ENCODE assay signal across 22 mouse cellular contexts in genomic region chr10:19472066-19472465, GRCm38 (mm10).
DNase-seq lines count a peak whose midpoint lies in the region; ATAC-seq and TF ChIP-seq lines count a peak whose summit lies in the region.
"Had no signal": no experiment of that assay in that cellular context is flagged by ENCODE, and none has a peak within 500 bp of the region (broad histone marks: within the 10 kb centered on the region; RNA-seq: fewer than 3 reads in every experiment).

No protein-coding gene starts in this region.

- no peaks in the 10 kb centered on the region for H3K36me3 ChIP-seq in limb, embryonic 12.5 days
- H3K36me3 ChIP-seq in limb, embryonic 10.5 days: no peaks in the 10 kb centered on the region
- no peaks in the 10 kb centered on the region for H3K36me3 ChIP-seq in limb, embryonic 15.5 days
- H3K36me3 ChIP-seq: embryonic facial prominence, embryonic 12.5 days; G1E had no signal

- no peak for DNase-seq in gastrocnemius, adult 2 months
- DNase-seq in gastrocnemius, postnatal 4 days (ENCODE audit: low spot score in 2 of 2): no peak
- no peak for DNase-seq in limb, embryonic 10.5 days (ENCODE audit: low spot score)
- no peak for DNase-seq in left cerebral cortex, adult 2 months (ENCODE audit: extremely low spot score in 1 of 2, low spot score in 2 of 2)
- DNase-seq: adrenal gland, postnatal 36 days; B cell, adult 2 months; cerebellum, adult 18-20 months; gastrocnemius, postnatal 25 days; kidney, adult 18-20 months; kidney, postnatal 14 days; right cerebral cortex, adult 18-20 months; right cerebral cortex, postnatal 4 days; thymus, adult 18-20 months; thymus, postnatal 36 days had no signal

- H3K27ac ChIP-seq in gastrocnemius, adult 2 months: peak overlapping the region; percentile 61
- peak overlapping the region; percentile 73; the same call in 1 of the 2 replicates for H3K27ac ChIP-seq in limb, embryonic 12.5 days
- H3K27ac ChIP-seq in limb, embryonic 10.5 days: no peak overlapping the region
- H3K27ac ChIP-seq in embryonic fibroblast, embryonic 13.5 days (ENCODE audit: insufficient read depth, low read length): 0 out of 2 replicates have a peak overlapping the region, but pooled peaks have one; percentile 4
- no peak overlapping the region for H3K27ac ChIP-seq in limb, embryonic 15.5 days
- no peak overlapping the region for H3K27ac ChIP-seq in left cerebral cortex, adult 2 months
- H3K27ac ChIP-seq: embryonic facial prominence, embryonic 12.5 days; macrophage had no signal

- H3K4me2 ChIP-seq in limb, embryonic 12.5 days: peak overlapping the region; percentile 36
- H3K4me2 ChIP-seq in limb, embryonic 15.5 days: peak overlapping the region; percentile 20
- H3K4me2 ChIP-seq: embryonic facial prominence, embryonic 12.5 days had no signal

- peak overlapping the region; percentile 28 for H3K4me3 ChIP-seq in gastrocnemius, adult 2 months
- H3K4me3 ChIP-seq in limb, embryonic 12.5 days (replicated peaks): 0 out of 2 replicates have a peak overlapping the region, but pooled peaks have one; percentile 6
- H3K4me3 ChIP-seq in limb, embryonic 10.5 days: no peak overlapping the region
- H3K4me3 ChIP-seq in embryonic fibroblast, embryonic 13.5 days (ENCODE audit: insufficient read depth, low read length): no peak overlapping the region
- no peak overlapping the region for H3K4me3 ChIP-seq in limb, embryonic 15.5 days
- H3K4me3 ChIP-seq in left cerebral cortex, adult 2 months: no peak overlapping the region
- H3K4me3 ChIP-seq: embryonic facial prominence, embryonic 12.5 days had no signal

- WGBS in limb, embryonic 12.5 days: 25% methylated on average over 6 of the region's 6 CpGs
- WGBS in limb, embryonic 10.5 days: 48% methylated on average over 6 of the region's 6 CpGs
- 18% methylated on average over 6 of the region's 6 CpGs for WGBS in limb, embryonic 15.5 days

- TF ChIP-seq POLR2A in embryonic fibroblast, embryonic 13.5 days (IDR thresholded peaks at IDR 0.05; ENCODE audit: low read depth, low read length): no peak

- no peaks in the 10 kb centered on the region for H3K9me3 ChIP-seq in limb, embryonic 12.5 days
- H3K9me3 ChIP-seq in limb, embryonic 10.5 days (replicated peaks): no peaks in the 10 kb centered on the region
- no peaks in the 10 kb centered on the region for H3K9me3 ChIP-seq in limb, embryonic 15.5 days
- H3K9me3 ChIP-seq: embryonic facial prominence, embryonic 12.5 days; G1E had no signal

- TF ChIP-seq CTCF in gastrocnemius, adult 2 months (IDR thresholded peaks at IDR 0.05): no peak
- no peak for TF ChIP-seq CTCF in embryonic fibroblast, embryonic 13.5 days (IDR thresholded peaks at IDR 0.05; ENCODE audit: borderline replicate concordance, insufficient read depth, low read length)
- no peak for TF ChIP-seq CTCF in left cerebral cortex, adult 2 months (IDR thresholded peaks at IDR 0.05)

- intact Hi-C loops in gastrocnemius, adult 2 months (cut with DNase I): no loop called here
- intact Hi-C loops in left cerebral cortex, adult 2 months (cut with DNase I): no loop called here

- peaks cover 14% of the 10 kb centered on the region for H3K4me1 ChIP-seq in limb, embryonic 12.5 days (replicated peaks)
- peaks cover 4% of the 10 kb centered on the region; the same call in 1 of the 2 replicates for H3K4me1 ChIP-seq in limb, embryonic 10.5 days
- H3K4me1 ChIP-seq in embryonic fibroblast, embryonic 13.5 days (ENCODE audit: control insufficient read depth, insufficient read depth, low read length): no peaks in the 10 kb centered on the region
- peaks cover 12% of the 10 kb centered on the region for H3K4me1 ChIP-seq in limb, embryonic 15.5 days
- H3K4me1 ChIP-seq: embryonic facial prominence, embryonic 12.5 days had no signal

- no peak overlapping the region for H3K9ac ChIP-seq in limb, embryonic 12.5 days (replicated peaks)
- no peak overlapping the region for H3K9ac ChIP-seq in limb, embryonic 15.5 days
- H3K9ac ChIP-seq: embryonic facial prominence, embryonic 12.5 days had no signal

- H3K27me3 ChIP-seq in limb, embryonic 12.5 days: no peaks in the 10 kb centered on the region
- H3K27me3 ChIP-seq in limb, embryonic 10.5 days (ENCODE audit: low read depth, poor library complexity, severe bottlenecking): no peaks in the 10 kb centered on the region
- H3K27me3 ChIP-seq in limb, embryonic 15.5 days: no peaks in the 10 kb centered on the region
- H3K27me3 ChIP-seq: CH12.LX; embryonic facial prominence, embryonic 12.5 days; Patski had no signal

- ATAC-seq in limb, embryonic 12.5 days (ENCODE audit: insufficient number of reproducible peaks, insufficient read depth, low FRiP score, low TSS enrichment, low read depth): no peak
- no peak for ATAC-seq in limb, embryonic 15.5 days (ENCODE audit: insufficient number of reproducible peaks, low FRiP score, low TSS enrichment, low read depth)
- ATAC-seq: Patski had no signal

Comparison
In these comparisons a context has a peak if more than half of its experiments do, and no peak if none do; other contexts are left out.
1. H3K27ac ChIP-seq: peak in gastrocnemius, adult 2 months (single experiment), limb, embryonic 12.5 days (single experiment) and embryonic fibroblast, embryonic 13.5 days (single experiment); none in limb, embryonic 10.5 days (single experiment), limb, embryonic 15.5 days (single experiment) and left cerebral cortex, adult 2 months (single experiment).
2. H3K4me3 ChIP-seq: peak in gastrocnemius, adult 2 months (single experiment) and limb, embryonic 12.5 days (single experiment); none in limb, embryonic 10.5 days (single experiment), embryonic fibroblast, embryonic 13.5 days (single experiment), limb, embryonic 15.5 days (single experiment) and left cerebral cortex, adult 2 months (single experiment).